Mouse (Mus musculus) left cerebral cortex, adult 8-10 months (tissue): ENCODE measurements around the gene Wwox. TPM values are rescaled to one million over a fixed set of nuclear protein-coding genes. Genes with fewer than 3 reads are reported as not detected.

ENCODE experiments used
- DNase-seq, 2 experiments: peaks; one replicate each; pipeline ENCODE4 v3.0.0; 2022; ENCODE audit warnings: low spot score in 2 of 2
- total RNA-seq, 4 experiments: library from RNA; stranded (reverse); gene quantifications; 2 replicates each; pipeline ENCODE4 v1.2.4; 2022

Gene Wwox
- total RNA-seq, 4 experiments from 2014 or later, result 18.8 to 21.0 (median 19.8) TPM

DNA sequence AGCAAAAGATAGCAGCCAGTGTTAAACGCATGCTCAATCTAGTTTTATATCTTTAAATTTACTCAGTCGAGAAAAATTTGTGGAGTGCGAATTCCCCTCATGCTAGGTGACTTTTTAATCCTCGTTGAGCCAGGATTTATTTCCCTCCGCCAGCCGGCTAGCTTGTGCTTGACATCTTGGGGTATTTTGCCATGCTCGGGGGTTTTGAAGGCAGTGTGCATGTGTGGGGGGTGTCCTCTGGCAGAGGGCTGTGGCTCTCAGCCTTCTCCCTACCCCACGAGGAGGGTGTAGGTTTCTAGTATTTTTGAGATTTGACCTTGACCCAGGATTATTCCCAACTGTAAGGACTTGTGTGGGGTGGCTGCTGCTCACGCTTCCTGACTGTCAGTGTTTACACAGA is 857.3 kb downstream of the Wwox start:
- DNase-seq, result no peak

- DNase-seq, result no peak
These were observed 863.0 kb downstream of the Wwox start for GRCm38 (mm10) chr8:115302484-115302883.

DNA sequence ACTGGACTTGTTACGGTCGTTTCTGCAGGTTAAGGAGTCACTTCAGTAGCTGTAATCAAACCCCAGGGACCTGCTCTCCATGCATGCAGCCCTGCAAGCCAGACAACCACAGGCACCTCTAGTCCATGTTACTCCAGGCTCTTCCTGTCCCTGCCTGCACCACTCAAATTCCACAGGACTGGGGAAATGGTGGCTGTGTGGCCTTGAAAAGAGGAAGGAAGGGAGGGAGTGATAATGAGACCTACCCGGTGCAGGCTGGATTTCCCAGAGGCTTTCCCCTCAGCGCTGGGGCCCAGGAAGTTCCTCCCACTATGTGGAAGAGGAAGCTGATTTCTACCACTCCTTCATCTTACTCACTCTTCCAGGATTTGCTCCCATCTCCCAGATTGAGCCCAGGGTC is 868.0 kb downstream of the Wwox start:
- no peak for DNase-seq

GRCm38 (mm10) chr8:115311003-115311402 is 871.5 kb downstream of the Wwox start:
- DNase-seq, result no peak

GRCm38 (mm10) chr8:115312371-115312770 is 872.9 kb downstream of the Wwox start:
- no peak for DNase-seq

DNA sequence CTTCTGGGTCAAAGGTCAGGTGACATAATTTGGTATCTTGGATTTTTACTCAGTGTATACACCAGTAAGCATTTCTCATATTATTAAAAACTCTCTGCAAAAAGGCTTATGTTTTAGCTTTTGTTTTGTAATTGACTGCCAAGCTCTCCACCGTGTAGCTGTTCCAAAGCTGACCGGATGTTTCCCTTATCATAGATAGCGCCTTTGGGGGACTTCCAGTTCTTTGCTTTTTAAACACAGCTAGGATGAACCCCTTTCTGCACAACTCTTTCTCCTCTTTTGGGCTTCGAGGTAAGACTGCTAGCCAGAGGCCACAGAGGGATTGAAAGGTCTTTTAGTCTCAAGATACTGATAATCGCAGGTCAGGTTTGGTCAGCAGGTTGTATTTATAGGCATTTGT is 883.0 kb downstream of the Wwox start:
- no peak for DNase-seq

DNA sequence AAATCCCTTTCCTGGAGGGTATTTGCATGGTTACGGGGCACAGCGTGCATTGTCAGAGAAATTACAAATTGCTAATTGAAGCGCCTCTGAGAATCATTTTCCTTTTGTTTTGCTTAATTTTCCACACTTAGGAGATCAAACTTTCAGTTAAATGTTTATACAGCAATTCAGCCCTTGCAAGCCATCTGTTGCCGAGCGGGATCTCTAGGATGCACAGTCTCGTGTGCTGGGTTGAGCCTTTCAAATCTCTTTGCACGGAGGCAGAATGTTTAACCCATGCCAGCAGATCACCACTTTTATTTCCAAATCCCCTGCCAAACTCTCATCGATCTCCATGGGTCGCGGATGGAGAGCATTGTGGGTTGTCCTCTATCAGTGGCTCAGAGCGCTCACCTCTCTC is 891.2 kb downstream of the Wwox start:
- no peak for DNase-seq

GRCm38 (mm10) chr8:115333972-115334371 is 894.5 kb downstream of the Wwox start:
- peak in 1 of 2 experiments; percentile 61 for DNase-seq

DNA sequence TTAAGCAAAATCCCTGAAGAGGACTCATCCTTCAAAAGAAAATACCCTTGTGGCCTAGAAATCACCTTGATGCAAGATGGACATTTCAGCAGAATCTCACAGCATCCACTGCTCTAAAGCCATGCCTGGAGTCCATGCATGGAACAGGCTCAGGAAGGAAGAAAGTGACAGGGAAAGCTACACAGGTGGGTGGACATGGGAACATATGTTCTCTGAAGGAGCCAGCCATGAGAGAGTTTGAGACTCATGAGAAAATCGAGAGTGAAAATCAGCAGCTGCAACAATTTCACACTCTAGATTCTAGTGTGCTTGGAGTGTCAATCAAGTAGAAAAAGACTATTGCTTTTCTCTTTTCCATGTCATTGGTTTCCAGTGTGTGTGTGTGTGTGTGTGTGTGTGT is 896.9 kb downstream of the Wwox start:
- peak in 1 of 2 experiments; percentile 40 for DNase-seq

GRCm38 (mm10) chr8:115348704-115349103 is 909.2 kb downstream of the Wwox start:
- DNase-seq, result no peak

- DNase-seq, result no peak
These were observed 911.3 kb downstream of the Wwox start for GRCm38 (mm10) chr8:115350707-115351106.

GRCm38 (mm10) chr8:115357663-115358335 is 918.3 kb downstream of the Wwox start:
- no peak for DNase-seq

DNA sequence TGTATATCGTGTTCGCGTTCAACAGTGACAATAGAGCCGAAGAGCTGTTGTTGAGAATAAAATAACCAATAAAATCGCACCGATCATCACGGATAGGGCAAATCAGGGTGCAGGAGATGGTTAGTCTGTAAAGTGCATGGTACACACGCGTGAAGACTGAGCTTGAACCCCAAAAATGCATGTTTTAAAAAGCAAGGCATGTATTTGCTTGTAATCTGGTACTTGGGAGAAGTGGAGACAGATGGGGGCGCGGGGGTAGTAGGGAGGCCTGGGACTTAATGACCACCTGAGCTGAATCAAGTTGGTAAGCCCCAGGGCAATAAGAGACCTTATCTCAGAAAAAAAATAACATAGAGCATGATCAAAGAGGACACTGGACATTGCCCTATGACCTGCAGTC is 919.0 kb downstream of the Wwox start:
- no peak for DNase-seq

DNA sequence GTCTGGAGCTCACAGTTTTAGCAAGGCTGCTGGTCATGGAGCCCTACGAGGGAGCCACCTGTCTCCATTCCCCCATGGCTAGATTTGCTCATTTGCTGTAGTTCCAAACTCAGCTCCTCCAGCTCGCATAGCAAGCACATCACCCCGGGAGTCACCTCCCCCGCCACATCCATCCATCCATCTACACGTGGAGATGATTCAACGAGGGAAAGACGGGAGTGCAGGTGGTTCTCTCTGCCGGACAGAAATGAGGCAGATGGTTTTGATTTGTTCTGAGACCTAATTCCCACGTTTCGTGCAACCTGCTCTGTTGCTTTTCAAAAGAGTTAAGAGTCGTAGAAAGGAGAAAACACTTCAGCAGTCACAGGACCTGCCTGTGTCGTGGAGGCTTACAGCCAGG is 920.2 kb downstream of the Wwox start:
- no peak for DNase-seq

GRCm38 (mm10) chr8:115362518-115362917 is 923.1 kb downstream of the Wwox start:
- DNase-seq, result no peak

DNA sequence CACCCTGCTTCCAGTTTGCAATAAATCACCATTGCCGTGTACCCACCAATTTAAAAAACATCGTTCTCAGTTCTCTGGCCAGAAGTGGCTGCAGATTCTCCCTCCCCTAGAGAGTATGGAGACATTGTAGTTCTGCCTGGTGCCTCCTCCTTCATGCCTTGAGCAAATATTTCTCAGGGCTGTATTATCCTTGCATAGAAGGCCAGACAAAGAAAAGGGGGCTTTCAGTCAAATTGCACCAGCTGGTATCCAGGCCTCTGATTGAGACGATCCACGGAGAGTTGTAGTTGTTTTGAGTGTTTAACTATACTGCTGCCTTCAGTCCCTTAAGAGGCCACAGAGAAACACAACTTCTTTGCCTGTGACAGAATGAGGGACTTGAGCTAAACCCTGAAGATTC is 935.5 kb downstream of the Wwox start:
- DNase-seq, result no peak

DNA sequence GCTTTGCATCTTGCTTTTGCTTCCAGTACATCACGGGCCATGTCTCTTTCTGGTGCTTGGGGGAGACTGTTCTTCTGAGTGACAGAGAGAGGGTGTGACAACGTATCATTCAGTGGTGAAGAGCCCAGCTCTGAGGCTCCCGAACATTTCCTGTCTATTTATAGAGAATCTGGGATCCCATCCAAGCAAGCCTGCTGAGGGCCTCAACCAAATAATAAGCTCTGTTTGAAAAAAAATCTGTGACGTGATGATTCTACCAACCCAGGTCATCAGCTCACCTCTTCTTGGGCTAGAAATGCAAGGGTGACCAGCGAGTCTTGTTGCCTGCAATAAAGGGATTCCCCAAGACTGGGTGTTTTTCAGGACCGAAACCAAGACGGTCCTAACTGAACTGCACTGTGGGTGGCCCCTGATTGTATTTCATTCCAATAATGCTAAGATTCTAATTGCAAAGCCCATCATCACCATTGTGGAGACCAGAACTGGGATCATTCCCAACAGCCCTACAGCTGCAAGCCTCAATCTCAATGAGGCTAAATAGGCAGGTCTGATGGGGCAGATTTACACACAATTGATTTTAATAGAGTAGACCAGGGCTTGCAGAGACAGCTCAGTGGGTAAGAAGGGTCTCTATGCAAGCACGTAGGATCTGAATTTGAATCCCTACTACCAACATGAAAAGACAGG is 936.0 kb downstream of the Wwox start:
- DNase-seq, result peak in 1 of 2 experiments; percentile 13

- DNase-seq, result no peak
These were observed 937.9 kb downstream of the Wwox start for GRCm38 (mm10) chr8:115377321-115377720.

- DNase-seq, result no peak
These were observed 940.6 kb downstream of the Wwox start for GRCm38 (mm10) chr8:115380017-115380416.

GRCm38 (mm10) chr8:115390921-115391504 is 951.6 kb downstream of the Wwox start:
- DNase-seq, result no peak

- no peak for DNase-seq
These were observed 956.4 kb downstream of the Wwox start for GRCm38 (mm10) chr8:115395840-115396239.

DNA sequence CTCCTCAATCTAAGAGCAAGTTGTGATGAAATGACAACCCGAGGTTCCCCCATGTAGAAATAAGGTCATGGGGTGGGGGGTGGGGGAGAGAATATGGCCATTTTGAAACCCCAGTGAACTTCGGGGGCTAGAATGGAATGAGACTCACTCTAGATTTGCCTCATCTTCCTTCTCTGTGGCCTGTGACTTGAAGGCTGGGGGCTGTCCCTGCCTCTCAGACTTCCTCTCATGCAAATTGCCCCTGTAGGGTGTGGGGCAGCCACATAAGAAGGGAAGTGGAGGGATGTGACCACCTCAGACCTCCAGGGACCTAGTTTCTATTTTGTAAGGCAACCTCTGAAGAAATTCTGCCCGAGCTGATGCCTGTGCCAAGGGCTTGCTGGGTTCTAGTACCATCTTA is 958.5 kb downstream of the Wwox start:
- DNase-seq, result no peak
